Mouse (Mus musculus) lung, embryonic 14.5 days (tissue): ENCODE data around the gene Creb1. TPM values are rescaled to one million over a fixed set of nuclear protein-coding genes. Genes with fewer than 3 reads are reported as not detected.

Source experiments
- ATAC-seq: fragments of 200-750 bp; cut with Nextera tagmentation; 2 replicates; pipeline ENCODE4 v1.8.0; 2017; ENCODE audit warnings: mild to moderate bottlenecking, moderate TSS enrichment, moderate library complexity; ENCODE audit not compliant: insufficient read depth
- DNase-seq: peaks from one replicate; pipeline ENCODE4 v3.0.0-alpha.2; 2015
- H3K27ac ChIP-seq: fragments of 300-500 bp; sonication (generic); 2 replicates; pipeline ENCODE4 v1.5.1; 2014; ENCODE audit warnings: low read depth, mild to moderate bottlenecking, moderate library complexity
- H3K27me3 ChIP-seq: fragments of 300-500 bp; sonication (generic); 2 replicates; pipeline ENCODE4 v1.6.1; 2014; ENCODE audit warnings: low read length, control low read depth; ENCODE audit not compliant: insufficient read depth
- H3K36me3 ChIP-seq: fragments of 300-500 bp; sonication (generic); 2 replicates; pipeline ENCODE4 v1.6.1; 2014; ENCODE audit warnings: control low read depth; ENCODE audit not compliant: insufficient read depth
- H3K4me1 ChIP-seq: fragments of 300-500 bp; sonication (generic); 2 replicates; pipeline ENCODE4 v1.6.1; 2014; ENCODE audit warnings: antibody characterized with exemption, control low read depth; ENCODE audit not compliant: insufficient read depth
- H3K4me2 ChIP-seq: fragments of 300-500 bp; sonication (generic); 2 replicates; pipeline ENCODE4 v1.6.1; 2014; ENCODE audit warnings: mild to moderate bottlenecking
- H3K4me3 ChIP-seq: fragments of 300-500 bp; sonication (generic); 2 replicates; pipeline ENCODE4 v1.5.1; 2014; ENCODE audit warnings: low read depth, low read length
- H3K9ac ChIP-seq: fragments of 300-500 bp; sonication (generic); 2 replicates; pipeline ENCODE4 v1.6.1; 2014
- H3K9me3 ChIP-seq: fragments of 300-500 bp; sonication (generic); 2 replicates; pipeline ENCODE4 v1.6.1; 2016; ENCODE audit warnings: low read depth, low read length, control low read depth
- CTCF ChIP-seq: IDR thresholded peaks from 2 replicates; pipeline ENCODE4 v1.5.1; 2016; ENCODE audit warnings: antibody characterized with exemption, low read depth
- WGBS: fragments of 180-500 bp; shearing (Covaris S2); extraction: QIAGEN DNeasy Blood & Tissue Kit; methylation state at CpG from one replicate; pipeline ENCODE4 v1.1.7; 2014; 5-methylcytosine and 5-hydroxymethylcytosine counted together
- polyA plus RNA-seq: library from polyadenylated mRNA; unstranded; fragments of >200 nt; fragmentation: Nextera tagmentation; extraction: Ambion mirVana; gene quantifications from 2 replicates; pipeline ENCODE4 v1.2.1, GENCODE M21; 2014

Creb1 gene
- polyA plus RNA-seq, 1 experiment from 2014 or later = 52.3 TPM

DNA sequence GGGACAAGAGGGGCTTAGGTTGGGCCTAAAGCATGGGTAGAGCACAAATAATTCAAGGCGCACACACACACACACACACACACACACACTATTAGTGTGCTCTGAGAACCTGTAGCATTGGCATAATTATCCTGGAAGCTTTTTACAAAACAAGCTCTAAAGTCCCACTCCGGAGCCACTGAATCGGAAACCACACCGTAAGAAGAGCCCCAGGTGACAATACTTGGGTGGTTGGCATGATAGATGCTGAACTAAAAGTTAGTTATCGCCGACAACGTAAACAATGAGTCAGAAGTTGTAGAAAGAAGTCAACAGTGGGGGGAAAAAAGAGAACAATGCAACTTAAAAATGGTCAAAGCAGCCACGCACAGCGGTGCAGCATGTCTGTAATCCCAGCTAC, 81.9 kb downstream of the Creb1 start:
- Histone ChIP-seq H3K9ac (no peak overlapping the region), H3K4me1 (peaks cover 4% of the 10 kb centered on the region; the same call in 1 of the 2 replicates), H3K27me3 (no peaks in the 10 kb centered on the region), H3K4me3 (no peak overlapping the region), H3K36me3 (peaks cover 20% of the 10 kb centered on the region; the same call in 1 of the 2 replicates), H3K27ac (no peak overlapping the region), H3K9me3 (no peaks in the 10 kb centered on the region), H3K4me2 (no peak overlapping the region)
- DNase-seq = no peak
- TF ChIP-seq CTCF = no peak
- ATAC-seq = no peak
- 81% methylated on average over 9 of the region's 9 CpGs for WGBS

DNA sequence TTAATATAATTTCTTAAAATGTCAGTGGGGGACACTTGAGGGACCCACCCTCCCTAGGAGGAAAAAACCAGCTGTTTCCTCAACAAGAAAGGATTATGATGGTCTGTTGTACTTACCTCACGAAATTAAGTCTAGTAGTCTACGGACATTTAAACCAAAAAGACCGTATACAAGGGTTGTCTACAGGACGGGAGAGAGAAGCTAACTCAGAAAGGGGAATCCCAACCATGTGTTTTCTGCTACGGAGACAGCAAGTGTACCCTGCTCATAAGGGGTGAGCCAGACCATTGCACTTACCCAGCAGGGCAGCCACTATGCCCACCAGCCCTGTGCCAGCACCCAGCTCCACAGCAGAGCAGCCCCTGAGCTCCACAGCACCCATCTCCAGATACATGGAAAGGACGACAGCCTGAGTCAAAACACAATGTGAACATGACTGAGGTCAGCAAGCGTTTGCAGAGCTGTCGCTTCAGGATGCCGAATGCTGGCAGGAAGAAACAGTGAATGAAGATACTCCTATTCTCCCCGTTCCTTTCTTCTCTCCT, 82.4 kb downstream of the Creb1 start:
- peaks cover 4% of the 10 kb centered on the region; the same call in 1 of the 2 replicates for H3K4me1 ChIP-seq
- DNase-seq (no peak), ATAC-seq (no peak)
- no peaks in the 10 kb centered on the region for H3K27me3 ChIP-seq
- H3K4me3 ChIP-seq = no peak overlapping the region
- no peak overlapping the region for H3K27ac ChIP-seq
- no peaks in the 10 kb centered on the region for H3K9me3 ChIP-seq
- 81% methylated on average over 10 of the region's 10 CpGs for WGBS
- TF ChIP-seq CTCF = no peak
- no peak overlapping the region for H3K9ac ChIP-seq
- H3K36me3 ChIP-seq = peaks cover 14% of the 10 kb centered on the region; the same call in 1 of the 2 replicates
- H3K4me2 ChIP-seq = no peak overlapping the region

DNA sequence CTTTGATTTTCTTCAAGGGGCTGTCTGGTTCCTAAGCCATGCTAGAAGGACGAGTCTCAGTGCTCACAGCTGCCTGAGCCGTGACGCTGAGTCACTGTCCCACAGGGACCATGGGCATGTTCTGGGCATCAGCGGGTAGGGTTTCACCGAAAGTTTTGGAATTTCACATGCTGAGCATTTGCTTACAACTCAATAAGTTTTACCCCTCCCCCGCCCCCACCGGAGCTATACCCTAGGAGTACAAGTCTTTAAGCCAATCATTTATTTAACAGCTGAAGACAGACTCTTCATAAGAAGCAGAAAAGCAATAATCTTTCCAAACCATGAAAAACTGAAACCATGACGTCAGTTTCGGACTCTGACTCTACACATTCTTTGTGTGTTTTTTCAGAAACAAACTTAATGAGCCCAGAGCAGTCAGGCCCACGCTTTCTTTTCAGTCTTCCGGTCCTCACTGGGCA, 83.1 kb downstream of the Creb1 start:
- Histone ChIP-seq H3K27me3 (no peaks in the 10 kb centered on the region), H3K4me1 (peaks cover 4% of the 10 kb centered on the region; the same call in 1 of the 2 replicates), H3K9me3 (no peaks in the 10 kb centered on the region), H3K36me3 (peaks cover 14% of the 10 kb centered on the region; the same call in 1 of the 2 replicates), H3K4me3 (peak overlapping the region; percentile 72; the same call in 1 of the 2 replicates), H3K27ac (no peak overlapping the region), H3K9ac (no peak overlapping the region), H3K4me2 (peak overlapping the region; percentile 61)
- TF ChIP-seq CTCF = no peak
- 81% methylated on average over 11 of the region's 11 CpGs for WGBS
- ATAC-seq = no peak
- no peak for DNase-seq

DNA sequence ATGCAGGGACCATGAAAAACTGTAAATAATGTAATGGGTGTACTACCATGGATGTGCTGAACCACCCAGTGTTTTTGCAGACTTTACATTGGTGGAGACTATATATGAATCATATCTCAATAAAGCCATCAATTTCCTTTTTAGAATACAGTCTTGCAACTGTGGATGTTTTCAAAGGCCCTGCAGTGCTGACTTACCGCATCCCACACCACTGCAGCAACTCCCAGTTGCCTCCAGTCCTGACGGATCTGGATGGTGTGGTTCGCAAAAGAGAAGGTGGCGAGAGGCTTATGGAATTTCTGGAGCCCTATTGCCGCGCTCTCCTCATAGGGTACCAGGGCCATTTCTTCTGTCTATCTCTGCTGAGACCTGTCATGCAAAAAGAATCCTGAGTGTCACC, 83.6 kb downstream of the Creb1 start:
- no peak overlapping the region for H3K27ac ChIP-seq
- no peak for ATAC-seq
- peak overlapping the region; percentile 61 for H3K4me2 ChIP-seq
- 69% methylated on average over 6 of the region's 6 CpGs for WGBS
- H3K27me3 ChIP-seq = no peaks in the 10 kb centered on the region
- peaks cover 4% of the 10 kb centered on the region; the same call in 1 of the 2 replicates for H3K4me1 ChIP-seq
- peaks cover 14% of the 10 kb centered on the region; the same call in 1 of the 2 replicates for H3K36me3 ChIP-seq
- H3K9ac ChIP-seq = peak overlapping the region; percentile 85
- peak overlapping the region; percentile 72 for H3K4me3 ChIP-seq
- DNase-seq = no peak
- TF ChIP-seq CTCF = no peak
- H3K9me3 ChIP-seq = no peaks in the 10 kb centered on the region

DNA sequence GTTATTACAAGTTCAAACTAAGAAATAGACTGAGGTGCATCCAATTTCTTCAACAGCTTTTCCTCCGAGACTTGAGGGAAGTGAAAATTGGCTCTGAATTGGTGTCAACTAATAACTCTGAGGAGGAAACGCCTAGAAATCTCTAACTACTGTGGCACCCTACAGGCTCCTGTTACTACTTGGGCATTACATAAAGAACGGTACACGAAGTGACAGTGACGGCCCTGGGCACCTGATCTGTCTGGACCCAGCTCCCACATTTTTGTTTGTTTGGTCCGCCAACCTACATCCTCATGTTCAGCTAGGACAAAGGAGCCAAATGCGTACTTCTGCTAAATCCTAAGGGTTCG, 84.1 kb downstream of the Creb1 start:
- H3K27me3 ChIP-seq = no peaks in the 10 kb centered on the region
- H3K9me3 ChIP-seq = no peaks in the 10 kb centered on the region
- peak overlapping the region; percentile 72 for H3K4me3 ChIP-seq
- TF ChIP-seq CTCF = no peak
- DNase-seq = peak; percentile 49
- peaks cover 4% of the 10 kb centered on the region; the same call in 1 of the 2 replicates for H3K4me1 ChIP-seq
- peaks cover 14% of the 10 kb centered on the region; the same call in 1 of the 2 replicates for H3K36me3 ChIP-seq
- H3K9ac ChIP-seq = peak overlapping the region; percentile 85
- peak overlapping the region; percentile 99 for H3K27ac ChIP-seq
- 4% methylated on average over 8 of the region's 8 CpGs for WGBS
- no peak; the same call in 1 of the 2 replicates for ATAC-seq
- peak overlapping the region; percentile 61 for H3K4me2 ChIP-seq

DNA sequence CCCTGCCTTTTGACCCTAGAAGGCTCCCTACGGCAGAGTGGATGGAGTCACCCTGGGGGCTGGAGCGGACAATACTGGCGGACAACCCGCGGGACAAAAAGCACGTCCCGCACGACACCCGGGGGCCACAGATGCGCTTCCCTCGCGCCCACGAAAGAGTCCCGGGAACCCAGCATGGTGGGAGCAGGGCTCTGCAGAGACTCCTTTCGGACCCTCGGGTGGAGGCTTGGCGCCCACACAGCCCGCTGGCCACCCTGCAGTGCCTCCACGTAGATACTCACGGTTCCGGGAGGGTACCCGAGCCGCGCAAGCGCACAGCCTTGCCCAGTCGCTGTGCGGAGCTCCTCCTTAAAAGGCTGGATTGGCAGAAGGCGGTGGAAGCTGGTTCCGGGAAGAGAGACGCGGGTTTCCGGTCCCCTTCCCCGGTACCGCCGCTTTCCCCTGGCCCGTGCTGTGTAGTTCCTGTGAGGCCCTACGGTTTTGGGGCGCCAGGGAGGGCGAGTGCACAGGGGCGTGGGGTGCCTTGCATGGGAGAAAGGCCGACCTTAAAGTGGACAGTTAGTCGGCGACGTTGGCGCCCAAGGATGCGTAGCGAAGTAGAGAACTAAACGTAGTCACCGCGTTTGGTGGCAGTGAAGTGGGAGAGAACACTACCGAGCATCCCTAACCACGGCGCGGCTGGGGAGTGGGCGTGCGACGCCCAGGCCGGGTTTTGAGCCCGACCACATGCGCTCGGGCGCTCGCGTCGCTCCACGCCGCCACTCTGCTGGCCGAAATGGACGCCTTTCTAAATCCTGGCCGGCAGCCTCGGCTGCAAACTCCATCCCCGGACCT, 84.7 kb downstream of the Creb1 start, which contains the start of gene Mettl21a:
Gene Mettl21a, minus strand, starts transcription at position 362 of the 834 bp plus-strand sequence.
- H3K4me2 ChIP-seq = peak within 1 kb of the TSS; percentile 61
- peaks cover 13% of the 10 kb centered on the region; the same call in 1 of the 2 replicates for H3K36me3 ChIP-seq
- H3K4me3 ChIP-seq = peak within 1 kb of the TSS; percentile 72
- ATAC-seq (peak; percentile 96), DNase-seq (peak; percentile 95)
- peaks cover 4% of the 10 kb centered on the region; the same call in 1 of the 2 replicates for H3K4me1 ChIP-seq
- TF ChIP-seq CTCF = no peak
- peak within 1 kb of the TSS; percentile 85 for H3K9ac ChIP-seq
- peak within 1 kb of the TSS; percentile 99 for H3K27ac ChIP-seq
- WGBS = under 1% methylated on average over 72 of the region's 72 CpGs
- no peaks in the 10 kb centered on the region for H3K27me3 ChIP-seq
- no peaks in the 10 kb centered on the region for H3K9me3 ChIP-seq

DNA sequence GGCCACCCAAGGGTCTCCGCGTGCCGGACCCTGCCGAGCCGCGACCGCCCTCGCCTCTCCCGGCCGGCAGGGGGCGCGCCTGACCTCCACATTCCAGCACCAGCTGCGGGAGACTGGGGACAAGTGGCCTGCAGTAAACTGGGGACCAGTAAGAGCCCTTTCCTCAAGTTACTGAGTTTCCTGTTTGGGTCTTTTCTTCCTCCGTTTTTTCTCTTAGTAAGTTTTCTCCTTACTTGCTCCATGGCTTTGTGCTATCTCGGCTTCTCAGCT, 85.2 kb downstream of the Creb1 start:
- Histone ChIP-seq H3K27me3 (no peaks in the 10 kb centered on the region), H3K9ac (peak overlapping the region; percentile 85), H3K4me2 (peak overlapping the region; percentile 61), H3K9me3 (no peaks in the 10 kb centered on the region), H3K4me1 (peaks cover 4% of the 10 kb centered on the region; the same call in 1 of the 2 replicates), H3K4me3 (peak overlapping the region; percentile 72), H3K27ac (peak overlapping the region; percentile 99), H3K36me3 (peaks cover 7% of the 10 kb centered on the region; the same call in 1 of the 2 replicates)
- TF ChIP-seq CTCF = peak; percentile 79
- DNase-seq (peak; percentile 91), ATAC-seq (peak; percentile 90)
- 0% methylated on average over 15 of the region's 15 CpGs for WGBS
